Mouse (Mus musculus): ENCODE results near the gene Pou6f2. TPM values are rescaled to one million over a fixed set of nuclear protein-coding genes. Genes with fewer than 3 reads are reported as not detected.

The Pou6f2 gene
- total RNA-seq, 2 experiments from 2014 or later, result not detected

GRCm38 (mm10) chr13:18218566-18219234, 178.8 kb downstream of the Pou6f2 start:
- no peak for DNase-seq

- no peak for DNase-seq
Observed at GRCm38 (mm10) chr13:18211242-18211641, 186.2 kb downstream of the Pou6f2 start.

GRCm38 (mm10) chr13:18204476-18205250, 192.8 kb downstream of the Pou6f2 start:
- no peak for DNase-seq

- peak; percentile 25 to 57 for DNase-seq
Observed at GRCm38 (mm10) chr13:18174003-18174402, 223.5 kb downstream of the Pou6f2 start.

- no peak for DNase-seq
Observed at GRCm38 (mm10) chr13:18173021-18173420, 224.5 kb downstream of the Pou6f2 start.

- DNase-seq, result peak in 1 of 2 experiments; percentile 6
Observed at GRCm38 (mm10) chr13:18172334-18172733, 225.2 kb downstream of the Pou6f2 start.

- DNase-seq, result no peak
Observed at GRCm38 (mm10) chr13:18164182-18164581, 233.3 kb downstream of the Pou6f2 start.

GRCm38 (mm10) chr13:18160566-18160965, 236.9 kb downstream of the Pou6f2 start:
- no peak for DNase-seq

GRCm38 (mm10) chr13:18153949-18154582, 243.4 kb downstream of the Pou6f2 start:
- no peak for DNase-seq

GRCm38 (mm10) chr13:18133646-18134045, 263.8 kb downstream of the Pou6f2 start:
- DNase-seq, result no peak

GRCm38 (mm10) chr13:18133193-18133592, 264.3 kb downstream of the Pou6f2 start:
- DNase-seq, result no peak

GRCm38 (mm10) chr13:18131324-18131723, 266.2 kb downstream of the Pou6f2 start:
- no peak for DNase-seq

GRCm38 (mm10) chr13:18129697-18130096, 267.8 kb downstream of the Pou6f2 start:
- DNase-seq, result no peak

- DNase-seq, result no peak
Observed at GRCm38 (mm10) chr13:18128826-18129225, 268.7 kb downstream of the Pou6f2 start.

GRCm38 (mm10) chr13:18128053-18128452, 269.4 kb downstream of the Pou6f2 start:
- DNase-seq, result no peak

- no peak for DNase-seq
Observed at GRCm38 (mm10) chr13:18126111-18126510, 271.4 kb downstream of the Pou6f2 start.

GRCm38 (mm10) chr13:18125226-18126000, 272.1 kb downstream of the Pou6f2 start:
- DNase-seq, result no peak

- peak; percentile 6 to 16 for DNase-seq
Observed at GRCm38 (mm10) chr13:18124368-18124767, 273.1 kb downstream of the Pou6f2 start.

- DNase-seq, result no peak
Observed at GRCm38 (mm10) chr13:18120406-18120805, 277.1 kb downstream of the Pou6f2 start.

GRCm38 (mm10) chr13:18081443-18082119, 315.9 kb downstream of the Pou6f2 start:
- no peak for DNase-seq
